Mouse (Mus musculus) midbrain, embryonic 16.5 days (tissue): ENCODE data around the gene Fmo1. TPM values are rescaled to one million over a fixed set of nuclear protein-coding genes. Genes with fewer than 3 reads are reported as not detected.

ENCODE experiments used
- ATAC-seq: fragments of 200-750 bp; cut with Nextera tagmentation; 2 replicates; pipeline ENCODE4 v1.8.0; 2017; ENCODE audit warnings: moderate TSS enrichment
- H3K27ac ChIP-seq: fragments of 300-500 bp; sonication (generic); 2 replicates; pipeline ENCODE4 v1.5.1; 2014; ENCODE audit warnings: mild to moderate bottlenecking, low read length, mixed read lengths
- H3K27me3 ChIP-seq: fragments of 300-500 bp; sonication (generic); 2 replicates; pipeline ENCODE4 v1.6.1; 2014; ENCODE audit warnings: low read depth, low read length, mixed read lengths; ENCODE audit not compliant: control insufficient read depth, insufficient read depth
- H3K36me3 ChIP-seq: fragments of 300-500 bp; sonication (generic); 2 replicates; pipeline ENCODE4 v1.6.1; 2014; ENCODE audit warnings: mild to moderate bottlenecking, low read length, moderate library complexity, mixed read lengths; ENCODE audit not compliant: control insufficient read depth, insufficient read depth
- H3K4me1 ChIP-seq: fragments of 300-500 bp; sonication (generic); 2 replicates; pipeline ENCODE4 v1.6.1; 2014; ENCODE audit warnings: mild to moderate bottlenecking, low read length, mixed read lengths; ENCODE audit not compliant: control insufficient read depth, insufficient read depth
- H3K4me2 ChIP-seq: fragments of 300-500 bp; sonication (generic); 2 replicates; pipeline ENCODE4 v1.6.1; 2014; ENCODE audit warnings: mild to moderate bottlenecking, low read length, mixed read lengths
- H3K4me3 ChIP-seq: fragments of 300-500 bp; sonication (generic); 2 replicates; pipeline ENCODE4 v1.5.1; 2014; ENCODE audit warnings: low read depth, mild to moderate bottlenecking, low read length, moderate library complexity, mixed read lengths
- H3K9ac ChIP-seq: fragments of 300-500 bp; sonication (generic); 2 replicates; pipeline ENCODE4 v1.6.1; 2014; ENCODE audit warnings: low read depth, low read length, mixed read lengths
- H3K9me3 ChIP-seq: fragments of 300-500 bp; sonication (generic); replicated peaks from 2 replicates; pipeline ENCODE4 v1.6.1; 2014; ENCODE audit warnings: mild to moderate bottlenecking, low read length, mixed read lengths; ENCODE audit not compliant: control insufficient read depth, poor library complexity, severe bottlenecking
- WGBS: fragments of 180-500 bp; shearing (Covaris S2); extraction: QIAGEN DNeasy Blood & Tissue Kit; methylation state at CpG from one replicate; pipeline ENCODE4 v1.1.7; 2014; 5-methylcytosine and 5-hydroxymethylcytosine counted together
- polyA plus RNA-seq: library from polyadenylated mRNA; unstranded; fragments of >200 nt; fragmentation: Nextera tagmentation; extraction: Ambion mirVana; gene quantifications from 2 replicates; pipeline ENCODE4 v1.2.1, GENCODE M21; 2015

The Fmo1 gene
- polyA plus RNA-seq, 1 experiment from 2014 or later = 32.3 TPM

DNA sequence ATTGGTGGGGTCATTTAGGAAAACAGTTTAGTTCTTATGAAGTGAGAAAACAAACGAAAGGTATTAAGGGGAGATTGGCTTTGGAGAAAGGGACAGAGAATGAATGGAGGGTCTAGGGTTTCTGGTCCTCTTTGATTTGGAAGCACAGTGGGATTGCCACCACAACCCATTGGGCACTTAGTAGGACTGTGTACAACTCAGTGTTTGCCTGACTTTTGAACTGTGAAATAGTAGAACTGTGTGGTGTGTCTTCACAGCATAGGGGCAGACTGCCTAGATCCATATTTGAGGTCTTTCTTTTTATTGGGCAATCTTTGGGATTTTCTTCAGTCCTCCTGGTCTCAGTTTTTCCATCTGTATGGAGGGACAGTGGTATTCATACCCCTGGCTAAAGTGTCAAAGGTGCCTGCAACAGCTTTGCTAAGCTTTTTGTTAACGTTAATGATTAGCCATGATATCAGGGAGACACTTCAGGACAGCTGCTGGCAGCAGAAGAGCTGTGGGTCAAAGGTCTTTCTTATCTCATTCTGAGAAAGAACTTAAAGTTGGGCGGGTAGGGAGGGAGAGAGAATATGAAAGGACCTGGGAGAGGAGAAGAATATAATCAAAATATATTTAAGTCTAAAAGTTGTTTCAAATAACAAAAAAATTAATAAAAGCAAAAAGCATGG is 12.5 kb downstream of the Fmo1 start:
- no peak overlapping the region for H3K4me3 ChIP-seq
- no peak for ATAC-seq
- H3K4me2 ChIP-seq = no peak overlapping the region
- H3K4me1 ChIP-seq = peaks cover 3% of the 10 kb centered on the region; the same call in 1 of the 2 replicates
- no peaks in the 10 kb centered on the region for H3K9me3 ChIP-seq
- 84% methylated on average over 3 of the region's 3 CpGs for WGBS
- no peak overlapping the region for H3K27ac ChIP-seq
- H3K36me3 ChIP-seq = no peaks in the 10 kb centered on the region
- no peak overlapping the region for H3K9ac ChIP-seq
- no peaks in the 10 kb centered on the region for H3K27me3 ChIP-seq

DNA sequence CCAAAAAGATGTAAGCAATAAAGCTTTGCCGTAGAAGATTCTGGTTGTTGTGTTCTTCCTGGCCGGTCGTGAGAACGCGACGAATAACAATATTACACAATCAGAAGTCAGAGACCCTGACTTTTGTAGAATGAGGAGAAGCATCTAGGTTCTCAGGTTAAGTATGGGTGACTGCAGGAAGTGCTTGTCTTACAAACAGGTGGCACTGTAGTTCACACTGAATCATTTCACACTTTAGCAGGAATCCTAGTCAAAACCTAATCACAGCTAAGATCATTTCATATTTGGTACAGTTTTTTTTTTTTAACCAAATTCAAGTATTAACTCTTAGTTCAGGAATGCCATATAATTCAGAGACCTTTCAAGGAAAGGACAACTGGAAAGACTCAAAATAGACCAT is 18.9 kb downstream of the Fmo1 start:
- Histone ChIP-seq H3K27ac (no peak overlapping the region), H3K36me3 (no peaks in the 10 kb centered on the region), H3K27me3 (no peaks in the 10 kb centered on the region), H3K9ac (no peak overlapping the region), H3K9me3 (no peaks in the 10 kb centered on the region), H3K4me1 (no peaks in the 10 kb centered on the region), H3K4me2 (no peak overlapping the region), H3K4me3 (no peak overlapping the region)
- ATAC-seq = no peak
- WGBS = 95% methylated on average over 6 of the region's 6 CpGs

DNA sequence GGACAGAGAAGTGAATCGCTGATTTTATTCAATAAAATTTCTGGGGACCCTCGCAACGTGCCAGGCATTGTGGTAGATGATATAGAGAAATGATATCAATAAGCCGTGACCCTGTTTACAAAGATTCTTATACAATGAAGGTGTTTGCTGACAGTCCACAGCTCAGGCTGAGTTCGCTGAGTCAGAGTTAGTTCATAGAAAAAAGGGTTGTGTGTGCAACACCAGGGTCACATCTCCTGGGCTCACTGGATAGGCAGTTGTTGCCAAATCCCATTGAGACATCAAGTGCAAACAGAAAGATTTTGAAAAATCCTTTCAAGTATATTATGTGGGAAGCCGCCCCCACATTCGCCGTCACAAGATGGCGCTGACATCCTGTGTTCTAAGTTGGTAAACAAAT is 26.2 kb downstream of the Fmo1 start:
- WGBS = 96% methylated on average over 9 of the region's 9 CpGs
- no peak for ATAC-seq
- Histone ChIP-seq H3K4me2 (no peak overlapping the region), H3K27ac (no peak overlapping the region), H3K27me3 (no peaks in the 10 kb centered on the region), H3K9ac (no peak overlapping the region), H3K9me3 (no peaks in the 10 kb centered on the region), H3K4me1 (no peaks in the 10 kb centered on the region), H3K4me3 (no peak overlapping the region), H3K36me3 (no peaks in the 10 kb centered on the region)

DNA sequence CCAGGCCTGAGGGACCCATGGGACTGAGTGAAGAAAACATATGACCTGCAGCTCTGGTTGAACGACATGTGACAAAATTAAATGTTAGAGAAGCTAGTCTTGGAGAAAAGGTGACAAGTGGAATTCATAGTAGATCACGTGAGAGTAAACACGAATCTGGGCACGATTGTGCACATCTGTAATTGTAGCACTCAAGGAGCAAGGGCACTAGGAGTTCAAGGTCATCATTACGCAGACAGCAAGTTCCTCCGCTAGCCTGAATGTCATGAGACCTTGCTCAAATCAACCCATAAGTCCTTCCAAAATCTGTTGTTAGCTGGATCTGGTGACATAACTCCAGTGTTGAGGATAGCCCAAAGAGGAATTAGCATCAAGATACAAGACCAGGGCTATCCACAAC is 27.4 kb downstream of the Fmo1 start:
- H3K4me2 ChIP-seq = no peak overlapping the region
- no peak for ATAC-seq
- 93% methylated on average over 6 of the region's 6 CpGs for WGBS
- no peaks in the 10 kb centered on the region for H3K36me3 ChIP-seq
- H3K27ac ChIP-seq = no peak overlapping the region
- no peaks in the 10 kb centered on the region for H3K27me3 ChIP-seq
- H3K9ac ChIP-seq = no peak overlapping the region
- H3K4me3 ChIP-seq = no peak overlapping the region
- no peaks in the 10 kb centered on the region for H3K9me3 ChIP-seq
- no peaks in the 10 kb centered on the region for H3K4me1 ChIP-seq

DNA sequence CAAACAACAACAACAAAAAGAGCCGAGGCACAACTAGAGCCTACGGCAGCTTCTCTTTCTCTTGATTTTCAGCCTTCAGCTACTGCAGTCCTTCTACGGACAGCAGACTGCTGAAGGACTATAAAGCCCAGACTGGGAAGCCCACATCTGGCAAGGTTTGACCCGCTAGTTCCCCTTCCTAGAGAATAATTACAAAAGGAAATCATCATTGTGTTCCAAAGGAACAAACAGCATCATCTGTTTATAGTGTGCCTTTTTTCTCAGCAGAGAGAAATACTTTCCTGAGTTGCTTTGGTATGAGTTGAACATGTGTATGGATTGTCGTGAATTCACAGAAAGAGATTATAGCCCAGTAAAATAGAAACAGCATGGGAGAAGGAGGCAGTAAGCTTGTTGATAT is 32.1 kb downstream of the Fmo1 start:
- Histone ChIP-seq H3K36me3 (no peaks in the 10 kb centered on the region), H3K4me2 (no peak overlapping the region), H3K9ac (no peak overlapping the region), H3K4me1 (peaks cover 15% of the 10 kb centered on the region), H3K9me3 (no peaks in the 10 kb centered on the region), H3K4me3 (no peak overlapping the region), H3K27ac (no peak overlapping the region), H3K27me3 (no peaks in the 10 kb centered on the region)
- WGBS = 84% methylated on average over 5 of the region's 5 CpGs
- no peak for ATAC-seq

DNA sequence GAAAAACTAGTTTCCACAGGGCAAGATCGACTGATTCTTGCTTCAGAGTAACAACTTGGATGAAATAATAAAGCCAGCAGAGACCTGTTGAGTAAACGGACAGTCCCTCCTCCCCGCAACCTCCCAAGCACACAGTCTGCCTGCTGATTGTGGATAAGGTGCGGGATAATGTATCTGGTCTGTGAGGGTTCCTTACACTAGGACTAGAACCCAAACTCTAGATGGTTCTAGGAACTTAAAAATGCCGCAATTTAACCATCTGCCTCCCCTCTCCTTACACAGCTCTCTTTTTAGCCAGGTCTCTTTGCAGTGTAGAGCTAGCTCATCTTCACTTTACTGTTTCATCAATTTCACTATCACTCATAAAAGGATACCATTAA is 33.8 kb downstream of the Fmo1 start:
- no peaks in the 10 kb centered on the region for H3K9me3 ChIP-seq
- peak overlapping the region; percentile 74 for H3K27ac ChIP-seq
- peak overlapping the region; percentile 50 for H3K4me2 ChIP-seq
- ATAC-seq = peak; percentile 78
- H3K4me3 ChIP-seq = peak overlapping the region; percentile 18
- H3K36me3 ChIP-seq = no peaks in the 10 kb centered on the region
- WGBS = 19% methylated on average over 5 of the region's 5 CpGs
- H3K4me1 ChIP-seq = peaks cover 15% of the 10 kb centered on the region
- peak overlapping the region; percentile 26; the same call in 1 of the 2 replicates for H3K9ac ChIP-seq
- H3K27me3 ChIP-seq = no peaks in the 10 kb centered on the region

DNA sequence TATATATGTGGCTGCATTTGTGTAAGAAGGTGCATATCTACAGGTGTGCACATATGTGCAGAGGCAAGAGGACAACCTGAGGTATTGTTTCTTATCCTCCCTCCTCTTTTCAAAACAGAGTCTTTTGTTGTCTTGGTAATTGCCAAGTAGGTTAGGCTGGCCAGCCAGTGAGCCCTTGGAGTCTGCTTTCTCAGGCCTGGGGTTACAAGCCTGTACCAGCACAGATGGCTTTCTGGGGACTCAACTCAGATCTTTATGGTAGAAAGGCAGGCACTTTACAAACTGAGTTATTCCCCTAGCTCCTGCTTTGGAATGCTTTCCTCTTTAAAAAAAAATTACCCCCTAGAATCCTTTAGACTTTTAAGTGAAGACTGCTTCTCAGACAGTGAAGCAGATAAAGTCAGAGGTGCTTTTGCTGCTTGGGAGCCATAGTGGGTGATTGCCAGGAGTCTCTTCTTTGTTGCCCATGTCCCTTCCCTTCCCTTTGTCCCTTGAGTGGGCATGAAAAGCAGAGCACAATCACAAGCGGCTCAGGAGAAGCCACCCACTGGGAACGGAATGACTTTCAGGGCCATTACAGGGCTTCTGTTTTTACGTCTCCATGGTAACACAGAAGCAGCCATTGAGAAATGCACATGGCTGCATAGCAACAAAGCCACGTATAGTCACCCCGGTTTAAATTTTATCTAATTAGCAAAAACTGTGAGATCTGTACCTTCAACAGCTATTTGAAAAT is 34.4 kb downstream of the Fmo1 start:
- Histone ChIP-seq H3K4me2 (peak overlapping the region; percentile 50), H3K4me3 (peak overlapping the region; percentile 18), H3K9ac (peak overlapping the region; percentile 26; the same call in 1 of the 2 replicates), H3K27ac (peak overlapping the region; percentile 74), H3K9me3 (no peaks in the 10 kb centered on the region), H3K36me3 (no peaks in the 10 kb centered on the region), H3K27me3 (no peaks in the 10 kb centered on the region), H3K4me1 (peaks cover 15% of the 10 kb centered on the region)
- 3% methylated on average over 5 of the region's 5 CpGs for WGBS
- peak; percentile 97 for ATAC-seq

DNA sequence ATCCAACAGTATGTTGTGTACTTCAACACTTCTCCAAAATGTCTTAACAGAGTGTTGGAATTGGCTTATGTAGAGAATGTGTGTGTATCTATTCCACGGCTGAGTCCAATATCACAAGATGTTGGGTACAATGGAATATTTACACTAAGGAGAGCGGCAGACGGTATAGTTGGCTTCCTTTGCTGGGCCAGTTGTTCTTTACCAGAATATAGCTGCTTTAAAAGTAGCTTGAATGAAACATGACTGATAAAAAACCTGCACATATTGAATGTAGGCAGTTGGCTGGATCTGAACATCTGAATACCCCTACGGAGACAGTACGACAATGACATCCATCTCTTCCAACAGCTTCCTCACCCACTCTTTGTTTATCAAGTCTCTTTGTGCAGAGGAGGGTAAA is 47.1 kb downstream of the Fmo1 start:
- Histone ChIP-seq H3K4me2 (no peak overlapping the region), H3K27ac (no peak overlapping the region), H3K9me3 (no peaks in the 10 kb centered on the region), H3K9ac (no peak overlapping the region), H3K4me1 (no peaks in the 10 kb centered on the region; the same call in 1 of the 2 replicates), H3K27me3 (no peaks in the 10 kb centered on the region), H3K4me3 (no peak overlapping the region), H3K36me3 (no peaks in the 10 kb centered on the region)
- ATAC-seq = no peak
- WGBS = 91% methylated on average over 5 of the region's 5 CpGs

DNA sequence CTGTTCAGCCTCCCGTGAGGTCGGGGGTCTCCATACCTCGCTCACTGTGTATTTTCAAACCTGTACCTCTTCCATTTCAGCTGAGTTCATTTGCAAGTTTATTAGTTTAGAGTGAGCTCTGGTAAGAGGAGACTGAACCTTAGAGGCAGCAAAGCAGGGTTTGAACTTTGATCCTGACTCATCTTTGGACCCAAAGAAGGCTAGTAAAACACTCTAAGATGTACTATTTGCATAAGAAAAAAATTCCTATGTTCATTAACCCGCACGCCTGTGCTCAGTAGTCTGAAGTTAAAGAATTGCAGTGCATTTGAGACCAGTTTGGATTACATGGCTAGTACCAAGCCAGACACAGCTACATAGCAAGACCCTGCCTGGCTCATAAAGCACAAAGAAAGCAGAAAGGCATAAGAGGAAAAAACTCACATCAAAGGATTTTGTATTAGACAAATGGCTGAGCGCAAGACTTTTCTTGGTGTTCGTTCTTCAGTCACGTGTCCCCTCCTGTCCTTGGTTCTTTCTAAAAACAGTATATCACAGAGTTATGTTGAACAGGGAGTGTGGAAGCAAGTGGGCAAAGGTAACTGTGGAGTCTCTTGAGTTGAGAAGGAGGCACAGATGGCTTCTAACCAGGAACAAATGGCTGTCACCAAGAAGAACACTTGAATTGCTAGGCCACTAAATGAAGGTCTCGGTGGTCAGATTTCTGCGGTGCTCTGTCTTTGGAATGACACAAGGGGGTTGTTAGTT is 50.9 kb downstream of the Fmo1 start:
- H3K36me3 ChIP-seq = no peaks in the 10 kb centered on the region
- no peaks in the 10 kb centered on the region for H3K27me3 ChIP-seq
- WGBS = 74% methylated on average over 10 of the region's 10 CpGs

More for the DNA sequence above, 50.9 kb downstream of the Fmo1 start:
- no peaks in the 10 kb centered on the region; the same call in 1 of the 2 replicates for H3K4me1 ChIP-seq
- ATAC-seq = no peak
- no peak overlapping the region for H3K4me2 ChIP-seq
- H3K9me3 ChIP-seq = no peaks in the 10 kb centered on the region
- H3K4me3 ChIP-seq = no peak overlapping the region
- H3K27ac ChIP-seq = no peak overlapping the region
- no peak overlapping the region for H3K9ac ChIP-seq
